Mouse (Mus musculus) liver, postnatal 0 days (tissue): Measurements from ENCODE around the gene Slc22a14.

ENCODE experiments used
- CTCF ChIP-seq: sonication (generic); IDR thresholded peaks from 2 replicates; pipeline ENCODE4 v1.5.1; 2016; ENCODE audit warnings: antibody characterized with exemption, low read depth
- EP300 ChIP-seq: IDR thresholded peaks from 2 replicates; pipeline ENCODE4 v1.6.1; 2016; ENCODE audit warnings: antibody characterized with exemption, low read depth, mild to moderate bottlenecking

DNA sequence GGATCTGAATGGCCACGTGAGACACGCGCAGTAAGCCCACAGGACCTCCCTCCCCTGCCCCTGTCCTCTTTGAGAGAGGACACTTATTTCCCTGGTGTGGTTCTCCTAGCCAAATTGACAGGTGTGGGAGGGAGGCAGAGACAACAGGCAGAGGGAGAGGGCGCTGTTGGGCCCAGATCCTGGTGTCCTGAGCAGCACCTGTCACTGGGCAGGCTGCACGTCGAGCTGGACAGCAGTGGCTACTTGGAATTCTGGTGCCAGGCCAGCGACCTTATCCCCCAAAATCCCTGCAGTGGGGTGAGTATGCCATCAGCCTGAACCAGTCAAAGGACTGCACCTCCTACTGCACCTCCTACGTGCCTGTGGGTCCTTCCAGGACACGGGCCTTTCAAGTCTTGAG lies 222.0 kb downstream of the Slc22a14 start:
- TF ChIP-seq CTCF (peak; percentile 28), EP300 (no peak)
